Mouse (Mus musculus): ENCODE data around the gene Ugt1a5. TPM values are rescaled to one million over a fixed set of nuclear protein-coding genes. Genes with fewer than 3 reads are reported as not detected.

The Ugt1a5 gene
- polyA plus RNA-seq, 2 experiments: 0.11 TPM; not detected in 1

DNA sequence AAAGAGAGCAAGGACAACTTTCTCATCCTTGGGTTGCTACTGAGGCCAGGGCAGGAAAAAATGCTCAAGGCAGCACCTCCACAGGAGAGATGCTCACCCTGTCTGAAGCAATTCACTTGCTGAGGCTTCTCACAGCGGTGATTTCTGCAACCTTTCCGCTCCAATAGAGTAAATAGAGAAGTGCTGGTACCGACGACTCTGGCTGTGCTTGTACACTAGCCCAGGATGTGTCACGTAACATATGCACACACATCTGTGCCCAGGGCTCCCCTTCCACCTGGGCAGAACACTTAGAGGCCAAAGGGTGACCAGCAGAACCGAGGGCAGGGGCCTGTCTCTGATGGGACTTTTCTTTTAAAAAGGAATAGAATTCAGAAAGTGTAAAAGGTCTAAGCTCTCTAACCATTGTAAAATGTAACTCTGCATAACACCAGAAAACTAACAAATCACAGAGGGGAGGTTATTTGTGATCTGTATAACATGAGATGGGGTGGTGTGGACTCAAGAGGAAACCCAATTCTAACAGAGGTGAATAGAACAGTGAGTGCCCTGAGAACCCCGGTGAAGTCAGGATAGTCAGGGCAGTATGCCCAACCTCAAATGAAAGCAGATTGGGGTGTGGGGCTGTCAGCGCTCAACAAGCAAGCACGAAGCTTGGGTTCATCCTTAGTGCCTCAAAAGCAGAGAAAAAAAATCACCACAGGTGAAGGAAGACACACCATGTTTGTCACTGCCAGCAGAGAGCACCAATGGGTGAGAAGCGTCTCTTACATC is 95.0 kb downstream of the Ugt1a5 start:
- H3K4me1 ChIP-seq (replicated peaks; ENCODE audit: control insufficient read depth in 2 of 2, insufficient read depth in 2 of 2, low read length in 1 of 2): peaks cover 6 to 34% of the 10 kb centered on the region in 2 experiments; a peak in 3 of 4 replicates
- DNase-seq (ENCODE audit: low read depth in 3 of 3, low spot score in 3 of 3) (no peak), ATAC-seq (ENCODE audit: insufficient read depth) (no peak)
- WGBS (ENCODE audit: insufficient replicate concordance): 69% methylated on average over 10 of the region's 10 CpGs
- peaks cover 47% of the 10 kb centered on the region for H3K36me3 ChIP-seq (replicated peaks; ENCODE audit: control insufficient read depth, insufficient read depth, low read depth)
- H3K4me2 ChIP-seq (ENCODE audit: low read depth): no peak overlapping the region
- H3K9ac ChIP-seq (replicated peaks): no peak overlapping the region
- no peak overlapping the region for H3K4me3 ChIP-seq (ENCODE audit: insufficient read depth in 1 of 2, low read depth in 2 of 2, low read length in 2 of 2)
- no peaks in the 10 kb centered on the region for H3K9me3 ChIP-seq (ENCODE audit: control insufficient read depth, low read length)
- no peak overlapping the region for H3K27ac ChIP-seq
- H3K27me3 ChIP-seq (ENCODE audit: control insufficient read depth, insufficient read depth, low read length): no peaks in the 10 kb centered on the region
- TF ChIP-seq CTCF (IDR thresholded peaks at IDR 0.05; ENCODE audit: low read depth) (no peak), EP300 (IDR thresholded peaks at IDR 0.05; ENCODE audit: low read depth) (no peak)

DNA sequence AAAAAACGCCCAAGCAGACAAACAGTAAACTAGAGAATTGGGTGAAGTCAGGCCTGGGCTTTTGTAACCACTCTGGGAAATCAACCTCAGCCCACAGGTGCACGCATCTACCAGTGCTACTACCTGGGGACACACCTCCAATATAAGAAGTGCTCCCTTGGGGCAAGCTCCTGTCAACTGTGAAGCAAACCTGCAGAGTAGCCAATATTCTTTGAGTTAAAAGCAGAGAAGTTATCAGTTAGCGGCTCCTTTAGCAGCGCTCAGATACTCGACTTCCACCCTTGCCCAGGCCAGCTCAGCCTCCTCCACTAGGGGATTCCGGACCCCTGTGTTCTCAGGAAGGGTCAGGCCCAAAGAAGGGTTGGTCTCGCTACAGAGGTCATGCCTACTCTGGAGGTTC is 95.9 kb downstream of the Ugt1a5 start:
- no peaks in the 10 kb centered on the region for H3K9me3 ChIP-seq (ENCODE audit: control insufficient read depth, low read length)
- no peak for DNase-seq (ENCODE audit: low read depth in 3 of 3, low spot score in 3 of 3)
- peaks cover 56% of the 10 kb centered on the region for H3K36me3 ChIP-seq (replicated peaks; ENCODE audit: control insufficient read depth, insufficient read depth, low read depth)
- no peak overlapping the region for H3K27ac ChIP-seq
- TF ChIP-seq EP300 (IDR thresholded peaks at IDR 0.05; ENCODE audit: low read depth) (no peak), CTCF (IDR thresholded peaks at IDR 0.05; ENCODE audit: low read depth) (no peak)
- no peak overlapping the region for H3K4me3 ChIP-seq (ENCODE audit: insufficient read depth in 1 of 2, low read depth in 2 of 2, low read length in 2 of 2)
- H3K4me1 ChIP-seq (replicated peaks; ENCODE audit: control insufficient read depth in 2 of 2, insufficient read depth in 2 of 2, low read length in 1 of 2): peaks cover 6 to 34% of the 10 kb centered on the region in 2 experiments; a peak in 3 of 4 replicates
- no peak overlapping the region for H3K4me2 ChIP-seq (ENCODE audit: low read depth)
- WGBS (ENCODE audit: insufficient replicate concordance): 70% methylated on average over 7 of the region's 7 CpGs
- peak; percentile 1 for ATAC-seq (ENCODE audit: insufficient read depth)
- H3K27me3 ChIP-seq (ENCODE audit: control insufficient read depth, insufficient read depth, low read length): no peaks in the 10 kb centered on the region
- no peak overlapping the region for H3K9ac ChIP-seq (replicated peaks)

DNA sequence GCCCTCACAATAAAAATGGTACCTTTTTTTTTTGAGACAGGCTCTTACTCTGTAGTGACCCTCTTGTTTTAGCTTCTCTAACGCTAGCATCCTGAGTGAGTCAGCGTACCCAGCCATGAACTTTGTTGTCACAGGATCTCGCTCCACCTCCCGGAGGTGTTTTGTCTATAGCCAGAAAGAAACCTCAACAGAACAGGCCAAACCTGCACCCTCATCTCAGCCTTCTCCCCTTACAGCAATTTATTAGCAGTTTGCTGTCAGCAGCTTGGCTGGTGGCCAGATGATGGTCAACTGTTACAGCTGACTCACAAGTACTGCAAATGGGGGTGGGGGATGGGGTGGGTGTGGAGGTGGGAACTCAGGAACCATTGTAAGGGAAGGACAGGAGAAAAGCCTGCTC is 96.4 kb downstream of the Ugt1a5 start:
- no peak overlapping the region for H3K27ac ChIP-seq
- ATAC-seq (ENCODE audit: insufficient read depth): no peak
- DNase-seq (ENCODE audit: low read depth in 3 of 3, low spot score in 3 of 3): no peak

DNA sequence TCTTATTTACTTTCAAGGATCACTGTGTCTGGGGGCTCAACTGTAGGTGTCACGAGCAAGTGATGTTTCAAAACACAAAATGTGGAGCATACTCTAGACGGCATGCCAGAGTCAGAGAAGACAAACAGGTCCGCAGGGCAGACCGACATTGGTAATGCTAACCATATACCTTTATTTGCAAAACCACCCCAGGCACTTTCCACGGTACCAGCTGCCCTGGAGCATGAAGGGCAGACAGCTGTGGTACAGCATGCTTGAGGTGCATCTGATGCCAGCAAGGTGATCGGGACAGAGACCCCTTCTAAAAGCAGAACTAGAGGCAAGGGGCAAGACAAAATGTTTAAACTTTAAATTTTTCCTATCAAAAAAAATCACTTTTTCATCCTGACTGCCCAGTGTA is 97.1 kb downstream of the Ugt1a5 start:
- peaks cover 69% of the 10 kb centered on the region for H3K36me3 ChIP-seq (replicated peaks; ENCODE audit: control insufficient read depth, insufficient read depth, low read depth)
- H3K27ac ChIP-seq: no peak overlapping the region
- no peak overlapping the region for H3K9ac ChIP-seq (replicated peaks)
- DNase-seq (ENCODE audit: low read depth in 3 of 3, low spot score in 3 of 3) (no peak), ATAC-seq (ENCODE audit: insufficient read depth) (no peak)
- no peaks in the 10 kb centered on the region for H3K27me3 ChIP-seq (ENCODE audit: control insufficient read depth, insufficient read depth, low read length)
- no peak overlapping the region for H3K4me3 ChIP-seq (ENCODE audit: insufficient read depth in 1 of 2, low read depth in 2 of 2, low read length in 2 of 2)
- peaks cover 6 to 34% of the 10 kb centered on the region in 2 experiments; a peak in 3 of 4 replicates for H3K4me1 ChIP-seq (replicated peaks; ENCODE audit: control insufficient read depth in 2 of 2, insufficient read depth in 2 of 2, low read length in 1 of 2)
- no peaks in the 10 kb centered on the region for H3K9me3 ChIP-seq (ENCODE audit: control insufficient read depth, low read length)
- TF ChIP-seq EP300 (IDR thresholded peaks at IDR 0.05; ENCODE audit: low read depth) (no peak), CTCF (IDR thresholded peaks at IDR 0.05; ENCODE audit: low read depth) (no peak)
- 64% methylated on average over 6 of the region's 6 CpGs for WGBS (ENCODE audit: insufficient replicate concordance)
- no peak overlapping the region for H3K4me2 ChIP-seq (ENCODE audit: low read depth)

More for the DNA sequence above, 96.4 kb downstream of the Ugt1a5 start:
- H3K4me1 ChIP-seq (replicated peaks; ENCODE audit: control insufficient read depth in 2 of 2, insufficient read depth in 2 of 2, low read length in 1 of 2): peaks cover 6 to 34% of the 10 kb centered on the region in 2 experiments; a peak in 3 of 4 replicates
- no peak overlapping the region for H3K9ac ChIP-seq (replicated peaks)
- H3K9me3 ChIP-seq (ENCODE audit: control insufficient read depth, low read length): no peaks in the 10 kb centered on the region
- TF ChIP-seq EP300 (IDR thresholded peaks at IDR 0.05; ENCODE audit: low read depth) (no peak), CTCF (IDR thresholded peaks at IDR 0.05; ENCODE audit: low read depth) (no peak)
- peaks cover 62% of the 10 kb centered on the region for H3K36me3 ChIP-seq (replicated peaks; ENCODE audit: control insufficient read depth, insufficient read depth, low read depth)
- H3K4me2 ChIP-seq (ENCODE audit: low read depth): no peak overlapping the region
- 77% methylated on average over 4 of the region's 4 CpGs for WGBS (ENCODE audit: insufficient replicate concordance)
- no peak overlapping the region for H3K4me3 ChIP-seq (ENCODE audit: insufficient read depth in 1 of 2, low read depth in 2 of 2, low read length in 2 of 2)
- no peaks in the 10 kb centered on the region for H3K27me3 ChIP-seq (ENCODE audit: control insufficient read depth, insufficient read depth, low read length)

DNA sequence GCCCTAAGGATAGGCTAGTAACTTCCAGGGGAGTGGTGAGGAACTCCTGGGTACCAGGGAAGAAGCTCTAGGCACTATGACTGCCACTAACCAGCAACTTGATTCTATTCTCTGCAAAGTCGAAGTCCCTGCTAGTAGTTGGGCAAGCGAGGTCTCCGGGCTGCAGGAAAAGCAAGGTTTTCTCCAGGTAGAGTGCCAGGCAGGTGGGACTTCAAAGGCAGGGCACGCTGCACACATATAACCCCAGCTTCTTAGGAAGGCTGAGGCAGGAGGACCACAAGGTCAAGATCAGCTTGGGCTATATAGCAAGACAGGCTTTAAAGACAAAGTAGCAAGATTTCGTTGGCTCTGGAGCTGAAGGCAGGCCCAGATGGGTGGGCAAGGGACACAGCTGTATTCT is 98.0 kb downstream of the Ugt1a5 start:
- DNase-seq (ENCODE audit: low read depth in 3 of 3, low spot score in 3 of 3): no peak
- peaks cover 6 to 34% of the 10 kb centered on the region in 2 experiments; a peak in 3 of 4 replicates for H3K4me1 ChIP-seq (replicated peaks; ENCODE audit: control insufficient read depth in 2 of 2, insufficient read depth in 2 of 2, low read length in 1 of 2)
- TF ChIP-seq CTCF (IDR thresholded peaks at IDR 0.05; ENCODE audit: low read depth) (no peak), EP300 (IDR thresholded peaks at IDR 0.05; ENCODE audit: low read depth) (no peak)
- WGBS (ENCODE audit: insufficient replicate concordance): 75% methylated on average over 5 of the region's 5 CpGs
- H3K9me3 ChIP-seq (ENCODE audit: control insufficient read depth, low read length): no peaks in the 10 kb centered on the region
- H3K36me3 ChIP-seq (replicated peaks; ENCODE audit: control insufficient read depth, insufficient read depth, low read depth): peaks cover 77% of the 10 kb centered on the region
- H3K4me2 ChIP-seq (ENCODE audit: low read depth): no peak overlapping the region
- H3K9ac ChIP-seq (replicated peaks): no peak overlapping the region
- H3K4me3 ChIP-seq (ENCODE audit: insufficient read depth in 1 of 2, low read depth in 2 of 2, low read length in 2 of 2): no peak overlapping the region
- no peak for ATAC-seq (ENCODE audit: insufficient read depth)
- H3K27me3 ChIP-seq (ENCODE audit: control insufficient read depth, insufficient read depth, low read length): no peaks in the 10 kb centered on the region
- no peak overlapping the region for H3K27ac ChIP-seq

Measured in liver, embryonic 14.5 days (tissue).